Mouse (Mus musculus): ENCODE results near the gene Ccdc80. TPM values are rescaled to one million over a fixed set of nuclear protein-coding genes. Genes with fewer than 3 reads are reported as not detected.
A peak's percentile ranks its signal among the peaks of the same experiment; 100 is the strongest.

Gene Ccdc80
- polyA plus RNA-seq, 1 experiment from 2014 or later = 51.1 TPM

- Histone ChIP-seq H3K9me3 (no peaks in the 10 kb centered on the region), H3K4me1 (replicated peaks) (peaks cover 16% of the 10 kb centered on the region), H3K4me2 (peak within 1 kb of the TSS; percentile 73), H3K4me3 (replicated peaks) (peak within 1 kb of the TSS; percentile 84), H3K9ac (replicated peaks) (peak within 1 kb of the TSS; percentile 88), H3K27me3 (no peaks in the 10 kb centered on the region), H3K36me3 (peaks cover 13% of the 10 kb centered on the region), H3K27ac (peak within 1 kb of the TSS; percentile 89)
- ATAC-seq (ENCODE audit: insufficient number of reproducible peaks, insufficient read depth, low FRiP score, low TSS enrichment, low read depth) = peak; percentile 98
- under 1% methylated on average over 56 of the region's 64 CpGs for WGBS
Measured at GRCm38 (mm10) chr16:45158522-45159388, 65.6 kb downstream of the Ccdc80 start, which contains the start of the genes Slc35a5 and Atg3. Gene Slc35a5 (minus strand): TSS chr16:45158706. Gene Atg3 (plus strand): TSS chr16:45158785.

GRCm38 (mm10) chr16:45159389-45159716 is 66.2 kb downstream of the Ccdc80 start:
- peaks cover 16% of the 10 kb centered on the region for H3K4me1 ChIP-seq (replicated peaks)
- WGBS = 5% methylated on average over 11 of the region's 11 CpGs
- H3K9ac ChIP-seq (replicated peaks) = peak overlapping the region; percentile 88
- no peak for ATAC-seq (ENCODE audit: insufficient number of reproducible peaks, insufficient read depth, low FRiP score, low TSS enrichment, low read depth)
- no peaks in the 10 kb centered on the region for H3K9me3 ChIP-seq
- peaks cover 13% of the 10 kb centered on the region for H3K36me3 ChIP-seq
- H3K4me2 ChIP-seq = peak overlapping the region; percentile 73
- H3K4me3 ChIP-seq (replicated peaks) = peak overlapping the region; percentile 84
- H3K27ac ChIP-seq = peak overlapping the region; percentile 89; the same call in 1 of the 2 replicates
- H3K27me3 ChIP-seq = no peaks in the 10 kb centered on the region

Other genes starting within 250 kb of the Ccdc80 start
- gene Cd200r2, start 226.3 kb upstream of the Ccdc80 start, polyA plus RNA-seq (2016; fragmentation: Nextera tagmentation; extraction: Ambion mirVana) = not detected in 2 replicates
- not detected in 2 replicates for gene Cd200r3, start 149.7 kb upstream of the Ccdc80 start, polyA plus RNA-seq (2016; fragmentation: Nextera tagmentation; extraction: Ambion mirVana)
- 13.4 and 14.5 TPM in 2 replicates for gene Slc35a5, start 65.3 kb downstream of the Ccdc80 start, polyA plus RNA-seq (2016; fragmentation: Nextera tagmentation; extraction: Ambion mirVana)
- gene Atg3, start 65.4 kb downstream of the Ccdc80 start, polyA plus RNA-seq (2016; fragmentation: Nextera tagmentation; extraction: Ambion mirVana) = 30.6 and 32.5 TPM in 2 replicates
- 0.18 and 0.20 TPM in 2 replicates for gene Btla, start 130.9 kb downstream of the Ccdc80 start, polyA plus RNA-seq (2016; fragmentation: Nextera tagmentation; extraction: Ambion mirVana)

Data from limb, embryonic 12.5 days (tissue).